Mouse (Mus musculus): ENCODE measurements around the gene Pigu. TPM values are rescaled to one million over a fixed set of nuclear protein-coding genes. Genes with fewer than 3 reads are reported as not detected.

Gene Pigu
- polyA plus RNA-seq, 1 experiment from 2014 or later = 48.3 TPM

- Histone ChIP-seq H3K4me3 (no peak overlapping the region), H3K4me1 (peaks cover 11% of the 10 kb centered on the region), H3K9ac (no peak overlapping the region), H3K36me3 (peaks cover 10% of the 10 kb centered on the region), H3K27me3 (no peaks in the 10 kb centered on the region), H3K4me2 (replicated peaks) (no peak overlapping the region), H3K27ac (no peak overlapping the region), H3K9me3 (replicated peaks) (no peaks in the 10 kb centered on the region)
- ATAC-seq (ENCODE audit: low FRiP score) = no peak
- WGBS = 92% methylated on average over 7 of the region's 7 CpGs
Measured at GRCm38 (mm10) chr2:155278361-155278760, 78.9 kb downstream of the Pigu start.

GRCm38 (mm10) chr2:155277721-155278120 lies 79.5 kb downstream of the Pigu start:
- Histone ChIP-seq H3K9me3 (replicated peaks) (no peaks in the 10 kb centered on the region), H3K27ac (no peak overlapping the region), H3K4me3 (peak overlapping the region; percentile 94; the same call in 1 of the 2 replicates), H3K27me3 (no peaks in the 10 kb centered on the region), H3K9ac (no peak overlapping the region; the same call in 1 of the 2 replicates), H3K4me2 (replicated peaks) (peak overlapping the region; percentile 79), H3K4me1 (peaks cover 11% of the 10 kb centered on the region), H3K36me3 (peaks cover 10% of the 10 kb centered on the region)
- ATAC-seq (ENCODE audit: low FRiP score) = no peak
- 76% methylated on average over 2 of the region's 2 CpGs for WGBS

- Histone ChIP-seq H3K36me3 (peaks cover 10% of the 10 kb centered on the region), H3K9ac (peak overlapping the region; percentile 93), H3K4me1 (peaks cover 11% of the 10 kb centered on the region), H3K4me3 (peak overlapping the region; percentile 94), H3K9me3 (replicated peaks) (no peaks in the 10 kb centered on the region), H3K4me2 (replicated peaks) (peak overlapping the region; percentile 79), H3K27ac (peak overlapping the region; percentile 80), H3K27me3 (no peaks in the 10 kb centered on the region)
- ATAC-seq (ENCODE audit: low FRiP score) = peak; percentile 84
- WGBS = under 1% methylated on average over 47 of the region's 49 CpGs
Measured at GRCm38 (mm10) chr2:155276621-155277175, 80.5 kb downstream of the Pigu start.

- Histone ChIP-seq H3K9me3 (replicated peaks) (no peaks in the 10 kb centered on the region), H3K4me3 (peak within 1 kb of the TSS; percentile 94), H3K4me1 (peaks cover 11% of the 10 kb centered on the region), H3K4me2 (replicated peaks) (peak within 1 kb of the TSS; percentile 79), H3K27me3 (no peaks in the 10 kb centered on the region), H3K27ac (peak within 1 kb of the TSS; percentile 80), H3K36me3 (peaks cover 10% of the 10 kb centered on the region), H3K9ac (peak within 1 kb of the TSS; percentile 93)
- peak; percentile 92 for ATAC-seq (ENCODE audit: low FRiP score)
- WGBS = 1% methylated on average over 45 of the region's 47 CpGs
Measured at GRCm38 (mm10) chr2:155276195-155276594, 81.0 kb downstream of the Pigu start, which contains the start of gene Map1lc3a. Gene Map1lc3a (plus strand): TSS chr2:155276297.

GRCm38 (mm10) chr2:155273603-155274002 lies 83.6 kb downstream of the Pigu start:
- H3K27ac ChIP-seq = no peak overlapping the region
- H3K27me3 ChIP-seq = no peaks in the 10 kb centered on the region
- no peak overlapping the region for H3K4me3 ChIP-seq
- no peak overlapping the region for H3K4me2 ChIP-seq (replicated peaks)
- ATAC-seq (ENCODE audit: low FRiP score) = no peak
- no peaks in the 10 kb centered on the region for H3K9me3 ChIP-seq (replicated peaks)
- H3K9ac ChIP-seq = no peak overlapping the region
- WGBS = 87% methylated on average over 8 of the region's 8 CpGs
- H3K4me1 ChIP-seq = peaks cover 11% of the 10 kb centered on the region
- H3K36me3 ChIP-seq = peaks cover 8% of the 10 kb centered on the region

GRCm38 (mm10) chr2:155272396-155273170 lies 84.6 kb downstream of the Pigu start:
- ATAC-seq (ENCODE audit: low FRiP score) = no peak
- Histone ChIP-seq H3K27me3 (no peaks in the 10 kb centered on the region), H3K9ac (no peak overlapping the region), H3K36me3 (no peaks in the 10 kb centered on the region), H3K27ac (no peak overlapping the region), H3K9me3 (replicated peaks) (no peaks in the 10 kb centered on the region), H3K4me1 (peaks cover 8% of the 10 kb centered on the region), H3K4me3 (no peak overlapping the region), H3K4me2 (replicated peaks) (no peak overlapping the region)
- 80% methylated on average over 10 of the region's 10 CpGs for WGBS

GRCm38 (mm10) chr2:155271957-155272356 lies 85.3 kb downstream of the Pigu start:
- H3K4me2 ChIP-seq (replicated peaks) = no peak overlapping the region
- no peak overlapping the region for H3K27ac ChIP-seq
- H3K4me3 ChIP-seq = no peak overlapping the region
- no peak for ATAC-seq (ENCODE audit: low FRiP score)
- peaks cover 2% of the 10 kb centered on the region for H3K4me1 ChIP-seq
- no peaks in the 10 kb centered on the region for H3K9me3 ChIP-seq (replicated peaks)
- H3K9ac ChIP-seq = no peak overlapping the region
- no peaks in the 10 kb centered on the region for H3K36me3 ChIP-seq
- WGBS = 81% methylated on average over 6 of the region's 6 CpGs
- H3K27me3 ChIP-seq = no peaks in the 10 kb centered on the region

GRCm38 (mm10) chr2:155266896-155267295 lies 90.3 kb downstream of the Pigu start:
- H3K9ac ChIP-seq = no peak overlapping the region
- H3K4me2 ChIP-seq (replicated peaks) = no peak overlapping the region
- no peaks in the 10 kb centered on the region for H3K4me1 ChIP-seq
- H3K4me3 ChIP-seq = no peak overlapping the region
- WGBS = 85% methylated on average over 5 of the region's 5 CpGs
- H3K9me3 ChIP-seq (replicated peaks) = no peaks in the 10 kb centered on the region
- no peak for ATAC-seq (ENCODE audit: low FRiP score)
- H3K27me3 ChIP-seq = no peaks in the 10 kb centered on the region
- no peak overlapping the region for H3K27ac ChIP-seq
- no peaks in the 10 kb centered on the region for H3K36me3 ChIP-seq

GRCm38 (mm10) chr2:155265526-155265925 lies 91.7 kb downstream of the Pigu start:
- Histone ChIP-seq H3K9ac (no peak overlapping the region), H3K4me3 (no peak overlapping the region), H3K27me3 (no peaks in the 10 kb centered on the region), H3K27ac (no peak overlapping the region), H3K9me3 (replicated peaks) (no peaks in the 10 kb centered on the region), H3K36me3 (no peaks in the 10 kb centered on the region), H3K4me2 (replicated peaks) (no peak overlapping the region), H3K4me1 (no peaks in the 10 kb centered on the region)
- WGBS = 91% methylated on average over 6 of the region's 6 CpGs
- no peak for ATAC-seq (ENCODE audit: low FRiP score)

GRCm38 (mm10) chr2:155249588-155249987 lies 107.6 kb downstream of the Pigu start:
- no peaks in the 10 kb centered on the region for H3K9me3 ChIP-seq (replicated peaks)
- WGBS = 97% methylated on average over 5 of the region's 5 CpGs
- H3K9ac ChIP-seq = no peak overlapping the region
- H3K4me2 ChIP-seq (replicated peaks) = no peak overlapping the region
- peaks cover 71% of the 10 kb centered on the region for H3K36me3 ChIP-seq
- H3K4me3 ChIP-seq = no peak overlapping the region
- H3K27ac ChIP-seq = no peak overlapping the region
- H3K27me3 ChIP-seq = no peaks in the 10 kb centered on the region
- no peaks in the 10 kb centered on the region for H3K4me1 ChIP-seq
- no peak for ATAC-seq (ENCODE audit: low FRiP score)

GRCm38 (mm10) chr2:155248718-155249117 lies 108.5 kb downstream of the Pigu start:
- no peak for ATAC-seq (ENCODE audit: low FRiP score)
- Histone ChIP-seq H3K27me3 (no peaks in the 10 kb centered on the region), H3K36me3 (peaks cover 80% of the 10 kb centered on the region), H3K4me3 (no peak overlapping the region), H3K4me1 (no peaks in the 10 kb centered on the region), H3K9me3 (replicated peaks) (no peaks in the 10 kb centered on the region), H3K4me2 (replicated peaks) (no peak overlapping the region), H3K27ac (no peak overlapping the region), H3K9ac (no peak overlapping the region)
- 85% methylated on average over 2 of the region's 2 CpGs for WGBS

GRCm38 (mm10) chr2:155248206-155248605 lies 109.0 kb downstream of the Pigu start:
- Histone ChIP-seq H3K4me2 (replicated peaks) (no peak overlapping the region), H3K9me3 (replicated peaks) (no peaks in the 10 kb centered on the region), H3K27ac (no peak overlapping the region), H3K4me1 (no peaks in the 10 kb centered on the region), H3K36me3 (peaks cover 85% of the 10 kb centered on the region), H3K4me3 (no peak overlapping the region), H3K9ac (no peak overlapping the region), H3K27me3 (no peaks in the 10 kb centered on the region)
- 97% methylated on average over 1 of the region's 1 CpGs for WGBS
- no peak for ATAC-seq (ENCODE audit: low FRiP score)

- ATAC-seq (ENCODE audit: low FRiP score) = no peak
- 95% methylated on average over 4 of the region's 4 CpGs for WGBS
- Histone ChIP-seq H3K36me3 (peaks cover 91% of the 10 kb centered on the region), H3K4me2 (replicated peaks) (no peak overlapping the region), H3K27me3 (no peaks in the 10 kb centered on the region), H3K4me3 (no peak overlapping the region), H3K27ac (no peak overlapping the region), H3K9me3 (replicated peaks) (no peaks in the 10 kb centered on the region), H3K4me1 (no peaks in the 10 kb centered on the region), H3K9ac (no peak overlapping the region)
Measured at GRCm38 (mm10) chr2:155246231-155246630, 111.0 kb downstream of the Pigu start.
